Mouse (Mus musculus) embryo, embryonic 11.5 days (tissue): ENCODE results near the gene Cyb561d2.

Experiments
- DNase-seq: peaks from one replicate; pipeline ENCODE4 v3.0.0-alpha.2; 2012; ENCODE audit warnings: low read depth, low spot score

Gene Cyb561d2

GRCm38 (mm10) chr9:107521711-107522399, 20.1 kb downstream of the Cyb561d2 start:
- no peak for DNase-seq

GRCm38 (mm10) chr9:107521190-107521589, 20.8 kb downstream of the Cyb561d2 start:
- DNase-seq, result no peak

GRCm38 (mm10) chr9:107520331-107520730, 21.7 kb downstream of the Cyb561d2 start:
- no peak for DNase-seq

GRCm38 (mm10) chr9:107514303-107514955, 27.6 kb downstream of the Cyb561d2 start:
- DNase-seq, result peak; percentile 68

GRCm38 (mm10) chr9:107512326-107512725, 29.7 kb downstream of the Cyb561d2 start:
- DNase-seq, result no peak

- no peak for DNase-seq
Measured at GRCm38 (mm10) chr9:107511436-107511835, 30.6 kb downstream of the Cyb561d2 start.

- DNase-seq, result no peak
Measured at GRCm38 (mm10) chr9:107510384-107511100, 31.5 kb downstream of the Cyb561d2 start.

- no peak for DNase-seq
Measured at GRCm38 (mm10) chr9:107508266-107508665, 33.7 kb downstream of the Cyb561d2 start.

GRCm38 (mm10) chr9:107504662-107505537, 37.1 kb downstream of the Cyb561d2 start:
- DNase-seq, result no peak

- DNase-seq, result no peak
Measured at GRCm38 (mm10) chr9:107502131-107502846, 39.7 kb downstream of the Cyb561d2 start.

GRCm38 (mm10) chr9:107500708-107501286, 41.2 kb downstream of the Cyb561d2 start:
- no peak for DNase-seq

- DNase-seq, result no peak
Measured at GRCm38 (mm10) chr9:107496359-107496758, 45.6 kb downstream of the Cyb561d2 start.

- DNase-seq, result no peak
Measured at GRCm38 (mm10) chr9:107494238-107494637, 47.8 kb downstream of the Cyb561d2 start.

- DNase-seq, result no peak
Measured at GRCm38 (mm10) chr9:107493511-107493910, 48.5 kb downstream of the Cyb561d2 start.

- no peak for DNase-seq
Measured at GRCm38 (mm10) chr9:107490625-107491024, 51.4 kb downstream of the Cyb561d2 start.

- DNase-seq, result no peak
Measured at GRCm38 (mm10) chr9:107490146-107490545, 51.8 kb downstream of the Cyb561d2 start.
